ENCODE assay signal across 8 mouse cellular contexts in the genomic region with DNA sequence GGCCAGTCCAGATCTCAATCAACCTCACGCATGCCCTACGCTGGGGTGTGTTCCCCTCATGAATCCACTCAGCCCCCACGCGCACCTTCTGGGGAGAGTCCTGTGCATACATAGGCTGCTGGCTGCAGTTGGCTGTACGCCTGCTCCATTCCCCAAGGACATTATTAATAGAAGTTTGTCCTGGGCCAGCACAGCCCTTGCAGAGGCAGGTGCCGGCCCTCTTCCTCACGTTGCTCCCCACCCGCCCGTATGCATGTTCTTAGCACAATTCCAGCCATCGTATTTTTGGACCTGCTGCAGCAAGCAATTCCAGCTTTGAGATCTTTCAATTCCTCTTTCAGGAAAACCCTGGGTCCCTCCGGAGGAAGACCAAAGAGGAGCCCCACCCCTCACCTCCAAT. TPM values are rescaled to one million over a fixed set of nuclear protein-coding genes. Genes with fewer than 3 reads are reported as not detected.
DNase-seq lines count a peak whose midpoint lies in the region; ATAC-seq and TF ChIP-seq lines count a peak whose summit lies in the region.

No protein-coding gene starts in this region.

- peaks cover 45% of the 10 kb centered on the region for H3K27me3 ChIP-seq in E14TG2a.4 (ENCODE audit: insufficient read depth, low read length)
- peaks cover 4% of the 10 kb centered on the region; the same call in 1 of the 2 replicates for H3K27me3 ChIP-seq in intestine, embryonic 15.5 days (replicated peaks)

- no peaks in the 10 kb centered on the region for H3K9me3 ChIP-seq in E14TG2a.4 (ENCODE audit: low read length)
- no peaks in the 10 kb centered on the region for H3K9me3 ChIP-seq in intestine, embryonic 15.5 days

- H3K36me3 ChIP-seq in E14TG2a.4 (ENCODE audit: insufficient read depth, low read length), result no peaks in the 10 kb centered on the region
- H3K36me3 ChIP-seq in intestine, embryonic 15.5 days, result no peaks in the 10 kb centered on the region

- H3K4me2 ChIP-seq in intestine, embryonic 15.5 days (replicated peaks), result peak overlapping the region; percentile 96

- no peak for TF ChIP-seq CTCF in E14TG2a.4 (conservative IDR thresholded peaks at IDR 0.05; ENCODE audit: low read length)

- peaks cover 57% of the 10 kb centered on the region for H3K4me1 ChIP-seq in E14TG2a.4 (replicated peaks; ENCODE audit: low read depth, low read length)
- H3K4me1 ChIP-seq in intestine, embryonic 15.5 days (replicated peaks), result peaks cover 15% of the 10 kb centered on the region

- H3K4me3 ChIP-seq in E14TG2a.4 (replicated peaks; ENCODE audit: low read length), result peak overlapping the region; percentile 87
- peak overlapping the region; percentile 65 for H3K4me3 ChIP-seq in intestine, embryonic 15.5 days (replicated peaks)

- 50% methylated on average over 11 of the region's 11 CpGs for WGBS in intestine, embryonic 15.5 days

- ATAC-seq in intestine, embryonic 15.5 days, result no peak
- ATAC-seq in megakaryocyte-erythroid progenitor cell, adult 5-6 weeks (replicated peaks; ENCODE audit: low FRiP score, low TSS enrichment, poor library complexity, severe bottlenecking), result no peak
- ATAC-seq in erythroid progenitor cell, adult 5-6 weeks (replicated peaks; ENCODE audit: low FRiP score, poor library complexity, severe bottlenecking), result no peak

- DNase-seq in adrenal gland, postnatal 25 days, result peak; percentile 34
- peak; percentile 82 to 89 for DNase-seq in heart, adult 18-20 months
- peak; percentile 63 for DNase-seq in lung, postnatal 36 days
- no peak for DNase-seq in layer of hippocampus, adult 9-11 months

- no peak overlapping the region for H3K27ac ChIP-seq in intestine, embryonic 15.5 days

- no peak overlapping the region; the same call in 1 of the 2 replicates for H3K9ac ChIP-seq in intestine, embryonic 15.5 days

RNA-seq across cellular contexts. Expression of gene Gas6, which starts 1.3 kb away (rescaled TPM):
- 99.3 and 166 TPM in 2 replicates for total RNA-seq in adrenal gland, postnatal 25 days (2021)
- total RNA-seq in heart, adult 18-20 months (2021), result 100 to 1,000 TPM; 115 to 123 TPM
- 50.9 and 57.8 TPM in 2 replicates for polyA plus RNA-seq in intestine, embryonic 15.5 days (2015; fragmentation: Nextera tagmentation; extraction: Ambion mirVana)
- total RNA-seq in megakaryocyte-erythroid progenitor cell, adult 5-6 weeks (2014; fragmentation: Nextera tagmentation), result not detected in 2 replicates
- 1.3 TPM in 1 of 2 replicates, not detected in the other for total RNA-seq in megakaryocyte-erythroid progenitor cell, adult 5-6 weeks (2017)
- total RNA-seq in erythroid progenitor cell, adult 5-6 weeks (2015; ENCODE audit: low replicate concordance), result 2.1 TPM in 1 of 2 replicates, not detected in the other
- total RNA-seq in erythroid progenitor cell, adult 5-6 weeks (2017; ENCODE audit: low replicate concordance), result 3.0 and 3.9 TPM in 2 replicates

RNA-seq across cellular contexts. Expression of gene Tmem255b, which starts 58.0 kb away (rescaled TPM):
- 1.8 TPM in 1 of 2 replicates, not detected in the other for total RNA-seq in adrenal gland, postnatal 25 days (2021)
- total RNA-seq in heart, adult 18-20 months (2021), result 1 to 10 TPM; 5.4 to 6.7 TPM
- 2.2 and 2.7 TPM in 2 replicates for polyA plus RNA-seq in intestine, embryonic 15.5 days (2015; fragmentation: Nextera tagmentation; extraction: Ambion mirVana)
- not detected in 2 replicates for total RNA-seq in megakaryocyte-erythroid progenitor cell, adult 5-6 weeks (2014; fragmentation: Nextera tagmentation)
- not detected in 2 replicates for total RNA-seq in megakaryocyte-erythroid progenitor cell, adult 5-6 weeks (2017)
- not detected in 2 replicates for total RNA-seq in erythroid progenitor cell, adult 5-6 weeks (2015; ENCODE audit: low replicate concordance)
- total RNA-seq in erythroid progenitor cell, adult 5-6 weeks (2017; ENCODE audit: low replicate concordance), result not detected in 2 replicates

Comparison
In these comparisons a context has a peak if more than half of its experiments do, and no peak if none do; other contexts are left out.
1. RNA of gene Gas6, which starts 1.3 kb away (total RNA-seq): 99.3 to 166 TPM in adrenal gland, postnatal 25 days and 115 to 123 TPM in heart, adult 18-20 months; 2.1 to 3.9 TPM in erythroid progenitor cell, adult 5-6 weeks and 1.3 TPM in megakaryocyte-erythroid progenitor cell, adult 5-6 weeks; every median in the first group is over 10 times any median in the second.